Mouse (Mus musculus): ENCODE measurements around the gene Bfsp2. TPM values are rescaled to one million over a fixed set of nuclear protein-coding genes. Genes with fewer than 3 reads are reported as not detected.

Gene Bfsp2
- polyA plus RNA-seq, 2 experiments, result 1.0 to 1.9 TPM

GRCm38 (mm10) chr9:103513884-103514283 is 33.7 kb upstream of the Bfsp2 start:
- Histone ChIP-seq H3K27me3 (ENCODE audit: control insufficient read depth, insufficient read depth, low read length) (no peaks in the 10 kb centered on the region), H3K4me3 (replicated peaks; ENCODE audit: low read length) (no peak overlapping the region), H3K4me1 (ENCODE audit: control insufficient read depth, insufficient read depth, low read length) (no peaks in the 10 kb centered on the region), H3K27ac (replicated peaks; ENCODE audit: low read depth, low read length) (no peak overlapping the region), H3K9ac (ENCODE audit: low read depth, low read length, severe bottlenecking) (no peak overlapping the region), H3K36me3 (ENCODE audit: control insufficient read depth, insufficient read depth, low read length) (no peaks in the 10 kb centered on the region), H3K4me2 (replicated peaks; ENCODE audit: low read depth, low read length, severe bottlenecking) (no peak overlapping the region), H3K9me3 (ENCODE audit: control insufficient read depth, low read length) (0 out of 2 replicates have a peak, but pooled peaks cover under 1% of the 10 kb centered on the region)
- no peak for ATAC-seq (ENCODE audit: low FRiP score, low read depth)
- 85% methylated on average over 2 of the region's 2 CpGs for WGBS
- no peak for TF ChIP-seq POLR2A (IDR thresholded peaks at IDR 0.05; ENCODE audit: borderline replicate concordance, extremely low read depth, insufficient read depth, insufficient read length)
- DNase-seq (ENCODE audit: low spot score), result no peak

GRCm38 (mm10) chr9:103512257-103512656 is 32.0 kb upstream of the Bfsp2 start:
- TF ChIP-seq POLR2A (IDR thresholded peaks at IDR 0.05; ENCODE audit: borderline replicate concordance, extremely low read depth, insufficient read depth, insufficient read length), result no peak
- no peak overlapping the region for H3K9ac ChIP-seq (ENCODE audit: low read depth, low read length, severe bottlenecking)
- H3K36me3 ChIP-seq (ENCODE audit: control insufficient read depth, insufficient read depth, low read length), result no peaks in the 10 kb centered on the region
- H3K27me3 ChIP-seq (ENCODE audit: control insufficient read depth, insufficient read depth, low read length), result no peaks in the 10 kb centered on the region
- H3K4me2 ChIP-seq (replicated peaks; ENCODE audit: low read depth, low read length, severe bottlenecking), result no peak overlapping the region
- no peak for ATAC-seq (ENCODE audit: low FRiP score, low read depth)
- no peaks in the 10 kb centered on the region for H3K9me3 ChIP-seq (ENCODE audit: control insufficient read depth, low read length)
- no peaks in the 10 kb centered on the region for H3K4me1 ChIP-seq (ENCODE audit: control insufficient read depth, insufficient read depth, low read length)
- DNase-seq (ENCODE audit: low spot score), result no peak
- WGBS, result 76% methylated on average over 6 of the region's 6 CpGs
- H3K27ac ChIP-seq (replicated peaks; ENCODE audit: low read depth, low read length), result no peak overlapping the region
- H3K4me3 ChIP-seq (replicated peaks; ENCODE audit: low read length), result no peak overlapping the region

- H3K9me3 ChIP-seq (ENCODE audit: control insufficient read depth, low read length), result no peaks in the 10 kb centered on the region
- no peak overlapping the region for H3K4me3 ChIP-seq (replicated peaks; ENCODE audit: low read length)
- no peak overlapping the region for H3K9ac ChIP-seq (ENCODE audit: low read depth, low read length, severe bottlenecking)
- WGBS, result 60% methylated on average over 7 of the region's 7 CpGs
- H3K4me2 ChIP-seq (replicated peaks; ENCODE audit: low read depth, low read length, severe bottlenecking), result no peak overlapping the region
- no peaks in the 10 kb centered on the region for H3K27me3 ChIP-seq (ENCODE audit: control insufficient read depth, insufficient read depth, low read length)
- TF ChIP-seq POLR2A (IDR thresholded peaks at IDR 0.05; ENCODE audit: borderline replicate concordance, extremely low read depth, insufficient read depth, insufficient read length), result no peak
- DNase-seq (ENCODE audit: low spot score), result no peak
- H3K27ac ChIP-seq (replicated peaks; ENCODE audit: low read depth, low read length), result no peak overlapping the region
- ATAC-seq (ENCODE audit: low FRiP score, low read depth), result no peak
- H3K4me1 ChIP-seq (ENCODE audit: control insufficient read depth, insufficient read depth, low read length), result 0 out of 2 replicates have a peak, but pooled peaks cover 8% of the 10 kb centered on the region
- no peaks in the 10 kb centered on the region for H3K36me3 ChIP-seq (ENCODE audit: control insufficient read depth, insufficient read depth, low read length)
Measured at GRCm38 (mm10) chr9:103506968-103507584, 26.9 kb upstream of the Bfsp2 start.

GRCm38 (mm10) chr9:103505067-103505466 is 24.8 kb upstream of the Bfsp2 start:
- 90% methylated on average over 5 of the region's 5 CpGs for WGBS
- ATAC-seq (ENCODE audit: low FRiP score, low read depth), result no peak

GRCm38 (mm10) chr9:103504646-103505045 is 24.4 kb upstream of the Bfsp2 start:
- 87% methylated on average over 1 of the region's 1 CpGs for WGBS
- no peak overlapping the region for H3K4me3 ChIP-seq (replicated peaks; ENCODE audit: low read length)
- TF ChIP-seq POLR2A (IDR thresholded peaks at IDR 0.05; ENCODE audit: borderline replicate concordance, extremely low read depth, insufficient read depth, insufficient read length), result no peak
- no peak overlapping the region for H3K9ac ChIP-seq (ENCODE audit: low read depth, low read length, severe bottlenecking)
- ATAC-seq (ENCODE audit: low FRiP score, low read depth), result no peak
- no peaks in the 10 kb centered on the region for H3K9me3 ChIP-seq (ENCODE audit: control insufficient read depth, low read length)
- DNase-seq (ENCODE audit: low spot score), result no peak
- peaks cover 14% of the 10 kb centered on the region for H3K4me1 ChIP-seq (ENCODE audit: control insufficient read depth, insufficient read depth, low read length)
- H3K27me3 ChIP-seq (ENCODE audit: control insufficient read depth, insufficient read depth, low read length), result no peaks in the 10 kb centered on the region
- no peak overlapping the region for H3K27ac ChIP-seq (replicated peaks; ENCODE audit: low read depth, low read length)
- no peaks in the 10 kb centered on the region for H3K36me3 ChIP-seq (ENCODE audit: control insufficient read depth, insufficient read depth, low read length)
- H3K4me2 ChIP-seq (replicated peaks; ENCODE audit: low read depth, low read length, severe bottlenecking), result no peak overlapping the region

More at GRCm38 (mm10) chr9:103505067-103505466, 24.8 kb upstream of the Bfsp2 start:
- Histone ChIP-seq H3K4me3 (replicated peaks; ENCODE audit: low read length) (no peak overlapping the region), H3K27ac (replicated peaks; ENCODE audit: low read depth, low read length) (no peak overlapping the region), H3K4me1 (ENCODE audit: control insufficient read depth, insufficient read depth, low read length) (peaks cover 14% of the 10 kb centered on the region), H3K36me3 (ENCODE audit: control insufficient read depth, insufficient read depth, low read length) (no peaks in the 10 kb centered on the region), H3K9me3 (ENCODE audit: control insufficient read depth, low read length) (no peaks in the 10 kb centered on the region), H3K4me2 (replicated peaks; ENCODE audit: low read depth, low read length, severe bottlenecking) (no peak overlapping the region), H3K27me3 (ENCODE audit: control insufficient read depth, insufficient read depth, low read length) (no peaks in the 10 kb centered on the region), H3K9ac (ENCODE audit: low read depth, low read length, severe bottlenecking) (no peak overlapping the region)
- no peak for TF ChIP-seq POLR2A (IDR thresholded peaks at IDR 0.05; ENCODE audit: borderline replicate concordance, extremely low read depth, insufficient read depth, insufficient read length)
- no peak for DNase-seq (ENCODE audit: low spot score)
